ENCODE assay signal across 7 mouse cellular contexts in genomic region chrX:139870938-139871791, GRCm38 (mm10). TPM values are rescaled to one million over a fixed set of nuclear protein-coding genes. Genes with fewer than 3 reads are reported as not detected.
A peak's percentile ranks its signal among the peaks of the same experiment; 100 is the strongest.
DNase-seq lines count a peak whose midpoint lies in the region; ATAC-seq and TF ChIP-seq lines count a peak whose summit lies in the region.

TSS of gene Morc4 (minus strand) at chrX:139871677.

- peak within 1 kb of the TSS; percentile 67 for H3K27ac ChIP-seq in hindbrain, embryonic 15.5 days (replicated peaks)
- 0 out of 2 replicates have a peak within 1 kb of the TSS, but pooled peaks have one; percentile 21 for H3K27ac ChIP-seq in left cerebral cortex, adult 2 months

- H3K27me3 ChIP-seq in hindbrain, embryonic 15.5 days = 0 out of 2 replicates have a peak, but pooled peaks cover 2% of the 10 kb centered on the region

- H3K36me3 ChIP-seq in hindbrain, embryonic 15.5 days = no peaks in the 10 kb centered on the region

- peak; percentile 95 for ATAC-seq in hindbrain, embryonic 15.5 days (ENCODE audit: low FRiP score, low read depth)

- peak within 1 kb of the TSS; percentile 69 for H3K4me3 ChIP-seq in hindbrain, embryonic 15.5 days
- peak within 1 kb of the TSS; percentile 60 for H3K4me3 ChIP-seq in left cerebral cortex, adult 2 months

- DNase-seq in adrenal gland, adult 2 months = peak; percentile 73
- DNase-seq in cerebellum, postnatal 14 days = peak; percentile 71 to 72
- peak; percentile 47 for DNase-seq in gastrocnemius, postnatal 10 days
- peak; percentile 31 to 45 for DNase-seq in left cerebral cortex, adult 2 months (ENCODE audit: extremely low spot score in 1 of 2, low spot score in 2 of 2)
- DNase-seq in lung, postnatal 36 days = peak; percentile 63
- DNase-seq in right cerebral cortex, postnatal 14 days = peak; percentile 28

- TF ChIP-seq CTCF in left cerebral cortex, adult 2 months (IDR thresholded peaks at IDR 0.05) = no peak

- intact Hi-C loops in left cerebral cortex, adult 2 months (cut with DNase I) = no loop called here

- 24% methylated on average over 72 of the region's 87 CpGs for WGBS in hindbrain, embryonic 15.5 days

- H3K4me2 ChIP-seq in hindbrain, embryonic 15.5 days = peak within 1 kb of the TSS; percentile 70

- H3K9me3 ChIP-seq in hindbrain, embryonic 15.5 days = no peaks in the 10 kb centered on the region

- H3K4me1 ChIP-seq in hindbrain, embryonic 15.5 days (replicated peaks) = no peaks in the 10 kb centered on the region

- H3K9ac ChIP-seq in hindbrain, embryonic 15.5 days = peak within 1 kb of the TSS; percentile 61

RNA-seq across cellular contexts. Expression of gene Morc4, which starts in this region (rescaled TPM):
- 10 to 100 TPM in 1 of 2 experiments, 1 to 10 TPM in 1; 6.6 to 10.9 TPM for total RNA-seq in adrenal gland, adult 2 months (2021)
- polyA plus RNA-seq in adrenal gland, adult 2 months (2012; rRNA removed) = 3.4 and 6.7 TPM in 2 replicates
- total RNA-seq in gastrocnemius, postnatal 10 days (2021) = 10 to 100 TPM; 18.9 to 19.8 TPM
- 2.4 and 3.9 TPM in 2 replicates for polyA plus RNA-seq in hindbrain, embryonic 15.5 days (2015; fragmentation: Nextera tagmentation; extraction: Ambion mirVana)
- 1 to 10 TPM; 3.2 to 4.8 TPM for total RNA-seq in left cerebral cortex, adult 2 months (2021)

Comparison
In these comparisons a context has a peak if more than half of its experiments do, and no peak if none do; other contexts are left out.
1. Peak in every context shown above with its lines: DNase-seq, ATAC-seq, H3K4me3 ChIP-seq and H3K27ac ChIP-seq.